Mouse (Mus musculus) megakaryocyte, adult 5-6 weeks (primary cell): ENCODE measurements around the gene Gm26992. TPM values are rescaled to one million over a fixed set of nuclear protein-coding genes. Genes with fewer than 3 reads are reported as not detected.
"Not testable (repeated sequence)": the region's sequence is repeated elsewhere in the genome, so short reads cannot be mapped to it uniquely, and the experiment has no call there.

Source experiments
- ATAC-seq: 2 replicates; pipeline ENCODE4 v1.8.0; 2016; ENCODE audit warnings: mild to moderate bottlenecking, inconsistent platforms; ENCODE audit not compliant: poor library complexity, severe bottlenecking
- total RNA-seq, 2 experiments: library from RNA; stranded (forward) in 1 of 2; stranded (reverse) in 1 of 2; fragments of 153-499, 151-499 nt in 1 of 2; fragments of 221-1000, 200-1000 nt in 1 of 2; gene quantifications; 2 replicates each; pipeline versions ENCODE4 v1.2.3 to v1.2.4; 2015 to 2017

The Gm26992 gene
- total RNA-seq (2015) (not detected in 2 replicates), total RNA-seq (2017) (not detected in 2 replicates)

- ATAC-seq = no peak
Observed at GRCm38 (mm10) chrX:103421710-103422109, at the start of gene Gm26992. Gm26992 (plus strand) TSS chrX:103422010.

- no peak for ATAC-seq
Observed at GRCm38 (mm10) chrX:103374250-103374649, 47.6 kb upstream of the Gm26992 start.

DNA sequence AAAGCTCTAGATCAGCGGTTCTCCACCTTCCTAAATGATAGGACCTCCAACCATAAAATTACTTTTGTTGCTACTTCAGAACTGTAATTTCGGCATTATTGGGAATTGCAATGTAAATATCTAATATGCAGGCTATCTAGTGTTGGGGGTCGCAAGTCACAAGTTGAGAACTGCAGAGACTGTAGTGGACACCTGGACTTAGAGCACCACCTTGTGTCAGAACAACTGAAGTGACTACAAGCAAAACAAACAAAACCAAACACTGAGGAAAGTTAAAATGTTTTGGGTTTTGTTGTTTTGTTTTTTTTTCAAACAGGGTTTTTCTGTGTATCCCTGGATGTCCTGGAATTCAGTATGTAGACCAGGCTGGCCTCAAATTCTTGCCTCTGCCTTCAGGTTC lies 37.3 kb upstream of the Gm26992 start:
- ATAC-seq = no peak

GRCm38 (mm10) chrX:103388131-103388530 lies 33.7 kb upstream of the Gm26992 start:
- no peak for ATAC-seq

DNA sequence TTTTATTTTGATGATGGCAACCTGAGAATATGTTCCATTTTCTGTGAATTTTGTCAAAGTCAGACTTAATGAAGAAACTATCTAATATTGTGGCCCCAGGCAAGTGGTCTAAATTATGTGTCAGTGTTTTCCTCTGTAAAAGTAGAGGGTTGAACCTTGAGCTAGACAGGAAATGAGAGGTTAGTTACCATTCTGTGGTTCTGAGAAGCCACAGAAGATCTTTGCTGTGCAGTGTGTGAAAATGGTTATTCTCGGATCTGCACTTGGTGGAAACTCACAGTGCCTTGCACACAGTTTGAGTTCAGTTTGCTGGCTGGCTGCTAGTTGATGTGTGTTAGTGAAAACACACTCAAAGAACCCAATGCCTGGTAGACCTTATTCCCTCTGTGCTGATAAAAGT lies 28.0 kb upstream of the Gm26992 start:
- ATAC-seq = 0 out of 2 replicates have a peak, but pooled peaks have one; percentile 27

DNA sequence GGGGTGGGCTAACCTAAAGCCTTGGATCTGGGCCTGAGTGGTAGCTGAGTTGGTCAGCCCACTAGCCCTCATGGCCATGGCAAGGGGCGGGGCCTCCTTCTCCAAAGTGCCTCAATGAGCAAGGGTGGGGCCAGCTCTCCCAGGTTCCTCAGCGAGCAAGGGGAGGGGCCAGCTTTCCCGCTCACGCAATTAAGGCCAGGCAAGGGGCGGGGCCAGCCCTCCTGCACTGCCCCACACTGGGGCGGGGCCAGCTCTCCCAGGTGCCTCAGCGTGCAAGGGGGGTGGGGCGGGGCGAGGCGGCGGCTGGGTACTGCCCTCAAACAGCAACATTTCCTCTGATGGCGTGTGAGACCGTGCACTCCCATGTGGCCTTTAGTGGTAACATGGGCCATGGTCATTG lies 16.8 kb upstream of the Gm26992 start:
- ATAC-seq = no peak

GRCm38 (mm10) chrX:103414167-103414566 lies 7.6 kb upstream of the Gm26992 start, which contains the start of gene Tsx:
Tsx (plus strand) TSS chrX:103414467.
- no peak for ATAC-seq

DNA sequence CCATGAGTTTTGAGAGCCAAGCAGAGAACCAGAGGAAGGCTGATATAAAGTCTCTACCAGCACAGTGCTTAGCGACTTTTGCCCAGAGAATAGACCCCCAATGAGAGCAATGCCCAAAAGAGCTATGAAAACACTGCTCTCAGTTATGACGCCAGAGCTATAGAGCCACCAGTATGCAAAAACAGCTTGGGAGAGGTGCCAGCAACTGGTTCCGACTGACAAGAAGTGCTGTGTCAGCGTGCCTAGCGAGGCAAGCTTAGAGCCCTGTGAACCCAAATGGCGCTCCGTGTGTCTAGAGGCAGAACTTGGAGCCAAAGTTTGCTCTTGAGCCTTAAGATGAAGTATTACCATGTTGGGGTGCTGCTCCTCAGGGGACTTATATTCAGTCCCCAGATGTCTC lies 5.9 kb downstream of the Gm26992 start:
- ATAC-seq = no peak

DNA sequence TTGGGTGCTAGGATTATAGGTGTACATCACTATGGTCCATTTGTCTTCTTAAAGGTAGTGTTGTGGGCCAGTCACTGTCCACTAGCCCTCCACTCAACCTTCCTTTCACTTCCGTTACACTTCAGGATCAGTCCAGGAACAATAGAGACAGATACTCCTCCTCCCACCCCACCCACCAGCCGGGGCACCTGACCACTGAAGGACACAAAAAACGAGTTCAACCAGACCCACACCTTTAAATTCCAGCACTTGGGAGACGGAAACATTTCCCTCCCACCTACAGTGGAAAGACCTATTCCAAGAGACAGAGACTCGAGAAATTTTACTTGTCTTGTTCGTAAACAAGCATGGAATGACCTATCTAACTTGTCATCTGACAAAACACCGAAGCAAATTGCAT lies 10.5 kb downstream of the Gm26992 start:
- ATAC-seq = no peak

GRCm38 (mm10) chrX:103438023-103438422 lies 16.2 kb downstream of the Gm26992 start:
- no peak for ATAC-seq

DNA sequence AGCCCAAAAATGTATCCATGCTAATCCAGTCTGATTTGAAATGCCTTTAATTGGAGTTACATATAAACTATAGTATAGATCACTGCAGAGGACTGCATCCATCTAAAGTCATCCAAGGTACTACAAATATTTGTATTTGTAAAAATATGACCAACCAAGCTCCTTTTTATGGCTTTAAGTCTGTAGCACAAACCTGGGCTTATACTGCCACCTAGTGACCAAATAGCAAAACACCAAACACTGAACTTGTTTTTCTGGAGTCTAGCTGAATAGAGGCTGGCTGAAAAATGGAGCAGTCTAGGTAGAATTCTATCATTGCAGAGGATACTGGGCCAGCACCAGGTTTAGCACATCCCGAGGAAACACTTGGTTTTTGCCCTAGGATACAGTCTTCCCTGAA lies 19.0 kb downstream of the Gm26992 start:
- ATAC-seq = 0 out of 2 replicates have a peak, but pooled peaks have one; percentile 49

- peak; percentile 57 for ATAC-seq
Observed at GRCm38 (mm10) chrX:103443755-103444154, 21.9 kb downstream of the Gm26992 start.

GRCm38 (mm10) chrX:103447539-103448169 lies 25.8 kb downstream of the Gm26992 start:
- peak; percentile 60 for ATAC-seq

- ATAC-seq = not testable (repeated sequence)
Observed at GRCm38 (mm10) chrX:103448429-103448828, 26.6 kb downstream of the Gm26992 start.

DNA sequence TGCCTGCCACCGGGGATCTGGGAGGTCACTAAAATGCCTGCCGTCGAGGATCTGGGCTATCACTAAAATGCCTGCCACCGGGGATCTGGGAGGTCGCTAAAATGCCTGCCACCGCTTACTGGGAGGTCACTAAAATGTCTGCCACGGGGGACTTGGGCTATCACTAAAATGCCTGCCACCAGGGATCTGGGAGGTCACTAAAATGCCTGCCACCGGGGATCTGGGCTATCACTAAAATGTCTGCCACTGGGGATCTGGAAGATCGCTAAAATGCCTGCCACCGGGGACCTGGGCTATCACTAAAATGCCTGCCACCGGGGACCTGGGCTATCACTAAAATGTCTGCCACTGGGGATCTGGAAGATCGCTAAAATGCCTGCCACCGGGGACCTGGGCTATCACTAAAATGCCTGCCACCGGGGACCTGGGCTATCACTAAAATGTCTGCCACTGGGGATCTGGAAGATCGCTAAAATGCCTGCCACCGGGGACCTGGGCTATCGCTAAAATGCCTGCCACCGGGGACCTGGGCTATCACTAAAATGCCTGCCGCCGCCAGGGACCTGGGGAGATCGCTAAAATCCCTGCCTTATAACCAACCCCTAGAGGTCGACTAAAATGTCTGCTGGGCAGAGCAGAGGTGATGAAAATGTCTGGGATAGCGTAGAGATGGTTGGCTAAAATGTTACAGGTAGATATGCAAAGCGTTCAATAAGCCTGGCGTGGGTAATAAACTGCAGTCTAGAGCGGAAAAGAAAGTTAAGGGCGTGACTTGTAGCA lies 27.3 kb downstream of the Gm26992 start:
- not testable (repeated sequence) for ATAC-seq

DNA sequence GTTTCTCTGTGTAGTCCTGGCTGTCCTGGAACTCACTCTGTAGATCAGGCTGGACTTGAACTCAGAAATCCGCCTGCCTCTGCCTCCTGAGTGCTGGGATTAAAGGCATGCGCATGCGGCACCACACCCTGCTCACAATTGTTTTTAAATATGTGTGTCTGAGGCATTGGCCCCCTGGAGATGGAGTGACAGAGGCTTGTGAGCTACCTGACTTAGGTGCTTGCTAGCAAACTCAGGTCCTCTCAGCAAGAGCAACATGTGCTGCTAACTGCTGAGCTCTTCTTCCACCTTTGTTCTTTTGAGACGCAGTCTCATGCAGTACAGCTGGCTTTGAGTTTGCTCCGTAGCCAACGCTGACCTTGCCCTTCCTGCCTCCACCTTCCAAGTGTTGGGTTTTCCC lies 31.0 kb downstream of the Gm26992 start:
- ATAC-seq = no peak

- no peak for ATAC-seq
Observed at GRCm38 (mm10) chrX:103460056-103460455, 38.2 kb downstream of the Gm26992 start.

DNA sequence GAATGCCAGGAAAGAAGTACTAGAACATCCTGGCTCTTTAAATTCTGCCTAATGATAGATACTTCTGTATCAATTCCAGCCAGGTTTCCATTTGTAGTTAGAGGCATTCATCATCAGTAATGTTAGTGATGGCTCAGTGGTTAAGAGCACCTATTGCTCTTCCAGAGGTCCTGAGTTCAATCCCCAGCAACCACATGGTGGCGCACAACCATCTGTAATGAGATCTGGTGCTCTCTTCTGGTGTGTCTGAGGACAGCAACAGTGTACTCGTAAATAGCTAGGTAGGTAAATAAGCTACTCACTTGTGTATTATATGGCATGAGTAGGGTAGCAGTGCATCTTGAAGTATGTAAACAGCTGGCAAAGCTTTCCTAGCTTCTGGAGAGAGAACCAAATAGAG lies 47.2 kb downstream of the Gm26992 start:
- no peak for ATAC-seq

DNA sequence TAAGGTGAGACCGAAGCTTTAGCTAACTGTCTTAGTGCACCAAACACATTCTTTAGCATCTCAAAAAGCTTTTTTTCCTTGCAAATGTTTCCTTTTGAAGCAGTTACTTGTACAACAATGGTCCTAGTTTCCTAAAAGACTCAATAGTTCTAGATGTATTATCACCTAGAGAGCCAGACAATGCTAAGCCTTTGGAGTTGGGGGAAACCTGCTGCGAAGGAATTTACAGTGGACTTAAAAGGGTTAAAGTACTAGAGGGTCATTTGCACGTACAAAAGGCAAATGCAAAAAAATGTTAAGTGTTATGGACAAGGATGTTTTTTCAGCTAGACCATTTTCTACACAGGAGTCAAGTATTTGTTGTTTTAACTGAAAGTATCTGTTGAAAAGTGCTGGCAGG lies 50.5 kb downstream of the Gm26992 start:
- no peak for ATAC-seq

GRCm38 (mm10) chrX:103477507-103477906 lies 55.7 kb downstream of the Gm26992 start:
- peak; percentile 97 for ATAC-seq

DNA sequence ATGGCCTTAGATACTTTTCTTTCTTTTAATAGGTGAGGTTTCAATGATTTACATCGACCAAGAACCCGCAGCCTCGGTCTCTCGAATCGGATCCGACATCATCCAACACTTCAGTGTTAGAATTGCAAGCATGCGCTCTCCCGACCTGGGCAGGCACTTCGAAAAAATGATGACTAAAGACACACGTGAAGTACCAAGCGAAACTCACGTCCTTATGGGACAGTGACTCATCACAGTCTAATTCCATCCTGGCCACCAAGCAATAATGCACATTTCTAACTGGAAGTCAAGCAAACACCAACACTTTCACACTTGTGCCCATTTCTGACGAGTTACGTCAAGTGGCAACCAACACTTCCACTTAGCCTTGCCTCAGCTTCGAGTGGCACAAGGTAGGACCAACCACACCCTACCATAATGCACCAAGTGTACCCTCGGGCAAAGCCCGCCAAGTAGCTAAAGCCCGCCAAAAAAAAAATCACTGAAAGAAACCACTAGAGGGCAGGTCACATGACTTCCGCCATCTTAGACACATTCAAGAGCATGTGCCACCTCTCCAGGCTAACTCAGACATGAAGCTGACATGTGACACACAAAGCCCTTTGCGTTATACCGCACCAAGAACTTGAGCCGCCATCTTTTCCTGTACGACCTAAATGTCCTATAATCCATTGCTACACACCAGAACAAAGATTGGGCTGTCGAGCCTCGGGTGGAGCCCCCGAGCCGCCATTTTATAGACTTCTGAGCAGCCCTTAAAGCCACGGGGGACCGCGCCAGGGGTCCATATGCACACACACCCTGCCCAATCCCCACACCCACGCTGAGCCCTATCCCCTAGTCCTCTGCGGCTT lies 59.7 kb downstream of the Gm26992 start:
- no peak for ATAC-seq
